Mouse (Mus musculus): ENCODE data around the gene Bcas1.

- no peak for TF ChIP-seq CTCF (IDR thresholded peaks at IDR 0.05; ENCODE audit: borderline replicate concordance, control insufficient read depth, extremely low read depth, insufficient read depth, low read length, poor library complexity)
- no peak for TF ChIP-seq POLR2A (IDR thresholded peaks at IDR 0.05; ENCODE audit: control insufficient read depth, extremely low read depth, insufficient read depth, low read length, poor library complexity)
Observed at GRCm38 (mm10) chr2:170442535-170442934, 14.9 kb upstream of the Bcas1 start.

Data from thymus, adult 2 months (tissue).